Mouse (Mus musculus) cortical plate, adult 2 months (tissue): ENCODE results near the gene Veph1.

Experiments
- CTCF ChIP-seq: fragments of 200-500 bp; IDR thresholded peaks from 2 replicates; pipeline ENCODE4 v1.5.1; 2011; ENCODE audit warnings: mild to moderate bottlenecking, control low read depth, low read length; ENCODE audit not compliant: insufficient read depth; ENCODE audit errors: extremely low read depth
- POLR2A ChIP-seq: fragments of 200-500 bp; IDR thresholded peaks from 2 replicates; pipeline ENCODE4 v1.6.1; 2011; ENCODE audit warnings: mild to moderate bottlenecking, low read length, control low read depth; ENCODE audit not compliant: insufficient read depth; ENCODE audit errors: extremely low read depth

GRCm38 (mm10) chr3:66137601-66138000 is 159.0 kb downstream of the Veph1 start:
- TF ChIP-seq CTCF (no peak), POLR2A (no peak)
